Mouse (Mus musculus): ENCODE measurements around the gene Stim1. TPM values are rescaled to one million over a fixed set of nuclear protein-coding genes. Genes with fewer than 3 reads are reported as not detected.

The Stim1 gene
- polyA plus RNA-seq, 1 experiment from 2014 or later = 14.3 TPM

- Histone ChIP-seq H3K27ac (ENCODE audit: low read depth, low read length) (no peak overlapping the region), H3K9ac (ENCODE audit: low read length) (no peak overlapping the region), H3K4me3 (ENCODE audit: low read depth, low read length) (no peak overlapping the region), H3K4me1 (replicated peaks; ENCODE audit: control insufficient read depth, insufficient read depth, low read length) (no peaks in the 10 kb centered on the region), H3K9me3 (ENCODE audit: control insufficient read depth, low read length) (no peaks in the 10 kb centered on the region), H3K36me3 (ENCODE audit: control insufficient read depth, insufficient read depth, low read length) (no peaks in the 10 kb centered on the region), H3K27me3 (ENCODE audit: control insufficient read depth, insufficient read depth, low read length) (no peaks in the 10 kb centered on the region), H3K4me2 (ENCODE audit: low read depth, low read length, severe bottlenecking) (no peak overlapping the region)
- 96% methylated on average over 6 of the region's 6 CpGs for WGBS
- no peak for DNase-seq (ENCODE audit: low spot score)
- ATAC-seq (replicated peaks; ENCODE audit: low FRiP score) = no peak
Measured at GRCm38 (mm10) chr7:102229814-102230213, 37.8 kb upstream of the Stim1 start.

GRCm38 (mm10) chr7:102233059-102233458 lies 34.5 kb upstream of the Stim1 start:
- Histone ChIP-seq H3K4me2 (ENCODE audit: low read depth, low read length, severe bottlenecking) (no peak overlapping the region), H3K9me3 (ENCODE audit: control insufficient read depth, low read length) (no peaks in the 10 kb centered on the region), H3K36me3 (ENCODE audit: control insufficient read depth, insufficient read depth, low read length) (no peaks in the 10 kb centered on the region; the same call in 1 of the 2 replicates), H3K4me3 (ENCODE audit: low read depth, low read length) (no peak overlapping the region), H3K27me3 (ENCODE audit: control insufficient read depth, insufficient read depth, low read length) (no peaks in the 10 kb centered on the region), H3K9ac (ENCODE audit: low read length) (no peak overlapping the region), H3K27ac (ENCODE audit: low read depth, low read length) (no peak overlapping the region), H3K4me1 (replicated peaks; ENCODE audit: control insufficient read depth, insufficient read depth, low read length) (no peaks in the 10 kb centered on the region)
- 85% methylated on average over 4 of the region's 4 CpGs for WGBS
- DNase-seq (ENCODE audit: low spot score) (no peak), ATAC-seq (replicated peaks; ENCODE audit: low FRiP score) (no peak)

GRCm38 (mm10) chr7:102238686-102239286 lies 28.8 kb upstream of the Stim1 start:
- Histone ChIP-seq H3K27ac (ENCODE audit: low read depth, low read length) (no peak overlapping the region), H3K4me3 (ENCODE audit: low read depth, low read length) (no peak overlapping the region), H3K9me3 (ENCODE audit: control insufficient read depth, low read length) (no peaks in the 10 kb centered on the region), H3K27me3 (ENCODE audit: control insufficient read depth, insufficient read depth, low read length) (no peaks in the 10 kb centered on the region), H3K4me2 (ENCODE audit: low read depth, low read length, severe bottlenecking) (no peak overlapping the region), H3K36me3 (ENCODE audit: control insufficient read depth, insufficient read depth, low read length) (no peaks in the 10 kb centered on the region; the same call in 1 of the 2 replicates), H3K9ac (ENCODE audit: low read length) (no peak overlapping the region), H3K4me1 (replicated peaks; ENCODE audit: control insufficient read depth, insufficient read depth, low read length) (no peaks in the 10 kb centered on the region)
- DNase-seq (ENCODE audit: low spot score) = no peak
- no peak for ATAC-seq (replicated peaks; ENCODE audit: low FRiP score)
- 93% methylated on average over 8 of the region's 8 CpGs for WGBS

GRCm38 (mm10) chr7:102239591-102239990 lies 28.0 kb upstream of the Stim1 start:
- no peaks in the 10 kb centered on the region for H3K4me1 ChIP-seq (replicated peaks; ENCODE audit: control insufficient read depth, insufficient read depth, low read length)
- H3K9me3 ChIP-seq (ENCODE audit: control insufficient read depth, low read length) = no peaks in the 10 kb centered on the region
- no peak overlapping the region for H3K4me2 ChIP-seq (ENCODE audit: low read depth, low read length, severe bottlenecking)
- no peaks in the 10 kb centered on the region for H3K27me3 ChIP-seq (ENCODE audit: control insufficient read depth, insufficient read depth, low read length)
- 93% methylated on average over 16 of the region's 16 CpGs for WGBS
- H3K4me3 ChIP-seq (ENCODE audit: low read depth, low read length) = no peak overlapping the region
- no peak overlapping the region for H3K27ac ChIP-seq (ENCODE audit: low read depth, low read length)
- DNase-seq (ENCODE audit: low spot score) (no peak), ATAC-seq (replicated peaks; ENCODE audit: low FRiP score) (no peak)
- no peak overlapping the region for H3K9ac ChIP-seq (ENCODE audit: low read length)
- no peaks in the 10 kb centered on the region; the same call in 1 of the 2 replicates for H3K36me3 ChIP-seq (ENCODE audit: control insufficient read depth, insufficient read depth, low read length)

- DNase-seq (ENCODE audit: low spot score) (no peak), ATAC-seq (replicated peaks; ENCODE audit: low FRiP score) (no peak)
- no peak overlapping the region for H3K4me3 ChIP-seq (ENCODE audit: low read depth, low read length)
- no peak overlapping the region for H3K9ac ChIP-seq (ENCODE audit: low read length)
- 87% methylated on average over 5 of the region's 5 CpGs for WGBS
- no peaks in the 10 kb centered on the region for H3K9me3 ChIP-seq (ENCODE audit: control insufficient read depth, low read length)
- H3K27me3 ChIP-seq (ENCODE audit: control insufficient read depth, insufficient read depth, low read length) = no peaks in the 10 kb centered on the region
- no peaks in the 10 kb centered on the region; the same call in 1 of the 2 replicates for H3K36me3 ChIP-seq (ENCODE audit: control insufficient read depth, insufficient read depth, low read length)
- no peak overlapping the region for H3K27ac ChIP-seq (ENCODE audit: low read depth, low read length)
- no peaks in the 10 kb centered on the region; the same call in 1 of the 2 replicates for H3K4me1 ChIP-seq (replicated peaks; ENCODE audit: control insufficient read depth, insufficient read depth, low read length)
- no peak overlapping the region for H3K4me2 ChIP-seq (ENCODE audit: low read depth, low read length, severe bottlenecking)
Measured at GRCm38 (mm10) chr7:102242371-102242770, 25.2 kb upstream of the Stim1 start.

GRCm38 (mm10) chr7:102242917-102243316 lies 24.7 kb upstream of the Stim1 start:
- H3K36me3 ChIP-seq (ENCODE audit: control insufficient read depth, insufficient read depth, low read length) = no peaks in the 10 kb centered on the region; the same call in 1 of the 2 replicates
- ATAC-seq (replicated peaks; ENCODE audit: low FRiP score) (no peak), DNase-seq (ENCODE audit: low spot score) (no peak)
- no peaks in the 10 kb centered on the region for H3K27me3 ChIP-seq (ENCODE audit: control insufficient read depth, insufficient read depth, low read length)
- no peaks in the 10 kb centered on the region; the same call in 1 of the 2 replicates for H3K4me1 ChIP-seq (replicated peaks; ENCODE audit: control insufficient read depth, insufficient read depth, low read length)
- no peak overlapping the region for H3K27ac ChIP-seq (ENCODE audit: low read depth, low read length)
- 92% methylated on average over 3 of the region's 3 CpGs for WGBS
- no peak overlapping the region for H3K9ac ChIP-seq (ENCODE audit: low read length)
- no peaks in the 10 kb centered on the region for H3K9me3 ChIP-seq (ENCODE audit: control insufficient read depth, low read length)
- H3K4me2 ChIP-seq (ENCODE audit: low read depth, low read length, severe bottlenecking) = no peak overlapping the region
- H3K4me3 ChIP-seq (ENCODE audit: low read depth, low read length) = no peak overlapping the region

GRCm38 (mm10) chr7:102243870-102244269 lies 23.7 kb upstream of the Stim1 start:
- Histone ChIP-seq H3K4me1 (replicated peaks; ENCODE audit: control insufficient read depth, insufficient read depth, low read length) (peaks cover 3% of the 10 kb centered on the region; the same call in 1 of the 2 replicates), H3K27me3 (ENCODE audit: control insufficient read depth, insufficient read depth, low read length) (no peaks in the 10 kb centered on the region), H3K9me3 (ENCODE audit: control insufficient read depth, low read length) (no peaks in the 10 kb centered on the region), H3K9ac (ENCODE audit: low read length) (no peak overlapping the region), H3K36me3 (ENCODE audit: control insufficient read depth, insufficient read depth, low read length) (no peaks in the 10 kb centered on the region; the same call in 1 of the 2 replicates), H3K27ac (ENCODE audit: low read depth, low read length) (no peak overlapping the region), H3K4me2 (ENCODE audit: low read depth, low read length, severe bottlenecking) (no peak overlapping the region), H3K4me3 (ENCODE audit: low read depth, low read length) (no peak overlapping the region)
- no peak for ATAC-seq (replicated peaks; ENCODE audit: low FRiP score)
- 92% methylated on average over 2 of the region's 2 CpGs for WGBS
- DNase-seq (ENCODE audit: low spot score) = no peak

- ATAC-seq (replicated peaks; ENCODE audit: low FRiP score) (no peak), DNase-seq (ENCODE audit: low spot score) (no peak)
- WGBS = 88% methylated on average over 3 of the region's 3 CpGs
- Histone ChIP-seq H3K9me3 (ENCODE audit: control insufficient read depth, low read length) (no peaks in the 10 kb centered on the region), H3K4me2 (ENCODE audit: low read depth, low read length, severe bottlenecking) (no peak overlapping the region), H3K4me3 (ENCODE audit: low read depth, low read length) (no peak overlapping the region), H3K9ac (ENCODE audit: low read length) (no peak overlapping the region), H3K36me3 (ENCODE audit: control insufficient read depth, insufficient read depth, low read length) (no peaks in the 10 kb centered on the region), H3K27ac (ENCODE audit: low read depth, low read length) (no peak overlapping the region), H3K27me3 (ENCODE audit: control insufficient read depth, insufficient read depth, low read length) (no peaks in the 10 kb centered on the region), H3K4me1 (replicated peaks; ENCODE audit: control insufficient read depth, insufficient read depth, low read length) (peaks cover 3% of the 10 kb centered on the region; the same call in 1 of the 2 replicates)
Measured at GRCm38 (mm10) chr7:102244782-102245535, 22.6 kb upstream of the Stim1 start.
